Mouse (Mus musculus) ES-Bruce4 (cell line): ENCODE results near the gene Myo15.

Experiments
- CTCF ChIP-seq: IDR thresholded peaks from one replicate; pipeline ENCODE4 v1.8.1; 2011; ENCODE audit warnings: low read depth, low read length
- EP300 ChIP-seq: IDR thresholded peaks from 2 replicates; pipeline ENCODE4 v1.6.1; 2011; ENCODE audit warnings: low read depth, low read length; ENCODE audit not compliant: insufficient read depth

DNA sequence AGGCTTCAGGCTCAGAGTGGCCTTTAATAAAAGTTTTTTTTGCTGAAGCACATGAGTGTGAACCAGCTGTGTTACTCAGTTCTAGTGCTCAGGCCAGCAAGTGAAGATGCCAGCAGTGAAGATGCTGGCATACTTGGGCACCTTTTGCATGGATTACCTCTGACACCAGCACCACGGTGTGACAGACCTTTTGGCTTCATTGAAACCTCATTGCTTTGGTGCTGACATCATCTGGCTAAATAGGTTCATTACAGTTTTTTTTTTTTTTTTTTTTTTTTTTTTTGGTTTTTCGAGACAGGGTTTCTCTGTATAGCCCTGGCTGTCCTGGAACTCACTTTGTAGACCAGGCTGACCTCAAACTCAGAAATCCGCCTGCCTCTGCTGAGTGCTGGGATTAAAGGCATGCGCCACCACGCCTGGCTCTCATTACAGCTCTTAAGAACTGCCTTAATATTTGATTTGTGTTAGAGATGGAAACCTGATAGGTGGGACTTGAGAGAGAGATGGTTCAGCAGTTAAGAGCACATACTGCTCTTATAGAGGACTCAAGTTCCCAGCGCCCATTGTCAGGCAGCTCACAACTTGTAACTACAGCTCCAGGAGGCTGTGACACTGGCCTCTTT is 47.0 kb upstream of the Myo15 start:
- no peak for TF ChIP-seq CTCF
- TF ChIP-seq EP300: no peak
